Mouse (Mus musculus) MEL (cell line): ENCODE measurements around the gene Sycp2. TPM values are rescaled to one million over a fixed set of nuclear protein-coding genes. Genes with fewer than 3 reads are reported as not detected.
"Not testable (repeated sequence)": the region's sequence is repeated elsewhere in the genome, so short reads cannot be mapped to it uniquely, and the experiment has no call there.

ENCODE experiments used
- DNase-seq: peaks from one replicate; pipeline ENCODE4 v3.0.0; 2011; ENCODE audit warnings: low read depth, low spot score
- H3K27ac ChIP-seq: 2 replicates; pipeline ENCODE4 v1.5.1; 2012; ENCODE audit warnings: low read depth, mild to moderate bottlenecking, control low read depth, low read length, moderate library complexity; ENCODE audit not compliant: control insufficient read depth
- H3K27me3 ChIP-seq, 2 experiments: fragments of 150-350 bp in 1 of 2; sonication (generic) in 1 of 2; 2 replicates each; pipeline ENCODE4 v1.6.1; 2012; ENCODE audit warnings: low read length in 2 of 2, mild to moderate bottlenecking in 2 of 2, improper control_type of control experiment in 1 of 2, moderate library complexity in 1 of 2; ENCODE audit not compliant: insufficient read depth in 2 of 2, control insufficient read depth in 1 of 2
- H3K36me3 ChIP-seq, 2 experiments: 2 replicates each; pipeline ENCODE4 v1.6.1; 2012 to 2014; ENCODE audit warnings: low read length in 2 of 2, improper control_type of control experiment in 1 of 2, inconsistent platforms in 1 of 2, mild to moderate bottlenecking in 1 of 2; ENCODE audit not compliant: insufficient read depth in 2 of 2, control insufficient read depth in 1 of 2
- H3K4me1 ChIP-seq, 2 experiments: fragments of 150-350 bp in 1 of 2; sonication (generic) in 1 of 2; 2 replicates each; pipeline ENCODE4 v1.6.1; 2012; ENCODE audit warnings: low read length in 2 of 2, improper control_type of control experiment in 1 of 2, mild to moderate bottlenecking in 1 of 2; ENCODE audit not compliant: insufficient read depth in 2 of 2, control insufficient read depth in 1 of 2
- H3K4me3 ChIP-seq, 2 experiments: fragments of 150-350 bp in 1 of 2; sonication (generic) in 1 of 2; 2 replicates each; pipeline ENCODE4 v1.5.1; 2012; ENCODE audit warnings: low read depth in 2 of 2, low read length in 2 of 2, mild to moderate bottlenecking in 2 of 2, moderate library complexity in 2 of 2, control low read depth in 1 of 2, improper control_type of control experiment in 1 of 2; ENCODE audit not compliant: control insufficient read depth in 1 of 2, insufficient read depth in 1 of 2
- H3K79me2 ChIP-seq: 2 replicates; pipeline ENCODE4 v1.6.1; 2012; ENCODE audit warnings: mild to moderate bottlenecking, low read length, moderate library complexity; ENCODE audit not compliant: control insufficient read depth, poor library complexity, insufficient read depth
- H3K9ac ChIP-seq: 2 replicates; pipeline ENCODE4 v1.6.1; 2012; ENCODE audit warnings: low read depth, mild to moderate bottlenecking, control low read depth, low read length, moderate library complexity; ENCODE audit not compliant: control insufficient read depth, poor library complexity, severe bottlenecking
- H3K9me3 ChIP-seq: fragments of 150-350 bp; sonication (generic); replicated peaks from 2 replicates; pipeline ENCODE4 v1.6.1; 2012; ENCODE audit warnings: mild to moderate bottlenecking, low read length, improper control_type of control experiment, moderate library complexity; ENCODE audit not compliant: insufficient read depth
- CHD2 ChIP-seq: IDR thresholded peaks from 2 replicates; pipeline ENCODE4 v1.6.1; 2011; ENCODE audit warnings: low read length, improper control_type of control experiment
- CTCF ChIP-seq, 3 experiments: IDR thresholded peaks in 2 of 3; conservative IDR thresholded peaks in 1 of 3; 2 replicates each; pipeline ENCODE4 v1.5.1; 2011 to 2012; ENCODE audit warnings: low read length in 3 of 3, low read depth in 2 of 3, mild to moderate bottlenecking in 2 of 3, improper control_type of control experiment in 1 of 3, inconsistent platforms in 1 of 3, mixed read lengths in 1 of 3, moderate library complexity in 1 of 3; ENCODE audit not compliant: control insufficient read depth in 1 of 3, insufficient read depth in 1 of 3, poor library complexity in 1 of 3, severe bottlenecking in 1 of 3
- E2F4 ChIP-seq: IDR thresholded peaks from 2 replicates; pipeline ENCODE4 v1.6.1; 2011; ENCODE audit warnings: low read depth, low read length, improper control_type of control experiment, borderline replicate concordance
- EP300 ChIP-seq, 2 experiments: IDR thresholded peaks; 2 replicates each; pipeline ENCODE4 v1.6.1; 2011; ENCODE audit warnings: improper control_type of control experiment in 2 of 2, low read length in 2 of 2, low read depth in 1 of 2, mild to moderate bottlenecking in 1 of 2
- ETS1 ChIP-seq: IDR thresholded peaks from 2 replicates; pipeline ENCODE4 v1.6.1; 2012; ENCODE audit warnings: low read depth, mild to moderate bottlenecking, inconsistent platforms, low read length, improper control_type of control experiment, moderate library complexity
- KAT2A ChIP-seq: conservative IDR thresholded peaks from 2 replicates; pipeline ENCODE4 v1.6.1; 2012; ENCODE audit warnings: low read depth, low read length, improper control_type of control experiment, inconsistent platforms
- MAFK ChIP-seq: IDR thresholded peaks from 2 replicates; pipeline ENCODE4 v1.6.1; 2011; ENCODE audit warnings: low read depth, mild to moderate bottlenecking, low read length, improper control_type of control experiment, borderline replicate concordance
- MAZ ChIP-seq: IDR thresholded peaks from 2 replicates; pipeline ENCODE4 v1.6.1; 2012; ENCODE audit warnings: low read depth, mild to moderate bottlenecking, inconsistent platforms, low read length, improper control_type of control experiment
- MXI1 ChIP-seq: IDR thresholded peaks from 2 replicates; pipeline ENCODE4 v1.6.1; 2011; ENCODE audit warnings: mild to moderate bottlenecking, low read depth, low read length, improper control_type of control experiment
- NELFE ChIP-seq: IDR thresholded peaks from 2 replicates; pipeline ENCODE4 v1.6.1; 2011; ENCODE audit warnings: low read depth, low read length, improper control_type of control experiment
- NRF1 ChIP-seq: IDR thresholded peaks from 2 replicates; pipeline ENCODE4 v1.6.1; 2014; ENCODE audit warnings: low read depth, mild to moderate bottlenecking, inconsistent platforms, low read length, improper control_type of control experiment, moderate library complexity; ENCODE audit not compliant: poor library complexity, insufficient read depth, severe bottlenecking
- POLR2A ChIP-seq, 2 experiments: IDR thresholded peaks; 2 replicates each; pipeline ENCODE4 v1.6.1; 2011 to 2012; ENCODE audit warnings: low read length in 2 of 2, mild to moderate bottlenecking in 2 of 2, control low read depth in 1 of 2, improper control_type of control experiment in 1 of 2, low read depth in 1 of 2, moderate library complexity in 1 of 2; ENCODE audit not compliant: control insufficient read depth in 1 of 2, insufficient read depth in 1 of 2, poor library complexity in 1 of 2
- POLR2AphosphoS5 ChIP-seq: IDR thresholded peaks from 2 replicates; pipeline ENCODE4 v1.6.1; 2012; ENCODE audit warnings: low read depth, borderline replicate concordance, mild to moderate bottlenecking, inconsistent platforms, low read length, moderate library complexity, mixed read lengths
- RAD21 ChIP-seq: IDR thresholded peaks from 2 replicates; pipeline ENCODE4 v1.6.1; 2011; ENCODE audit warnings: mild to moderate bottlenecking, low read depth, low read length, improper control_type of control experiment
- RCOR1 ChIP-seq: IDR thresholded peaks from 2 replicates; pipeline ENCODE4 v1.6.1; 2012; ENCODE audit warnings: low read depth, mild to moderate bottlenecking, inconsistent platforms, low read length, improper control_type of control experiment
- SMC3 ChIP-seq: IDR thresholded peaks from 2 replicates; pipeline ENCODE4 v1.6.1; 2011; ENCODE audit warnings: low read depth, low read length, improper control_type of control experiment
- TBP ChIP-seq: IDR thresholded peaks from 2 replicates; pipeline ENCODE4 v1.8.0; 2011; ENCODE audit warnings: low read depth, low read length, improper control_type of control experiment
- UBTF ChIP-seq: IDR thresholded peaks from 2 replicates; pipeline ENCODE4 v1.6.1; 2012; ENCODE audit warnings: low read depth, mild to moderate bottlenecking, inconsistent platforms, low read length, improper control_type of control experiment, moderate library complexity, borderline replicate concordance; ENCODE audit not compliant: insufficient read depth
- USF1 ChIP-seq: IDR thresholded peaks from 2 replicates; pipeline ENCODE4 v1.6.1; 2014; ENCODE audit warnings: low read depth, mild to moderate bottlenecking, inconsistent platforms, low read length, improper control_type of control experiment, moderate library complexity
- USF2 ChIP-seq, 2 experiments: IDR thresholded peaks; 2 replicates each; pipeline ENCODE4 v1.6.1; 2011 to 2012; ENCODE audit warnings: improper control_type of control experiment in 2 of 2, low read length in 2 of 2, borderline replicate concordance in 1 of 2, inconsistent platforms in 1 of 2, low read depth in 1 of 2, mild to moderate bottlenecking in 1 of 2; ENCODE audit not compliant: insufficient read depth in 1 of 2
- ZC3H11A ChIP-seq: IDR thresholded peaks from 2 replicates; pipeline ENCODE4 v1.6.1; 2012; ENCODE audit warnings: low read depth, mild to moderate bottlenecking, inconsistent platforms, low read length, improper control_type of control experiment
- polyA plus RNA-seq, 2 experiments: library from polyadenylated mRNA; stranded (reverse) in 1 of 2; unstranded in 1 of 2; fragments of >175 nt in 1 of 2; fragments of >200 nt in 1 of 2; gene quantifications; 2 replicates each; pipeline versions ENCODE4 v1.2.1 to v1.2.4; 2012; ENCODE audit warnings: low replicate concordance in 2 of 2, low read depth in 1 of 2; ENCODE audit not compliant: insufficient read length in 2 of 2, insufficient read depth in 1 of 2, missing spikeins in 1 of 2
- total RNA-seq: library from RNA; depleted of rRNA; stranded (reverse); fragments of 300-350 nt; gene quantifications from 2 replicates; pipeline ENCODE4 v1.2.3, GENCODE M21; 2012

Sycp2 gene
- total and polyA plus RNA-seq, 3 experiments: not detected

DNA sequence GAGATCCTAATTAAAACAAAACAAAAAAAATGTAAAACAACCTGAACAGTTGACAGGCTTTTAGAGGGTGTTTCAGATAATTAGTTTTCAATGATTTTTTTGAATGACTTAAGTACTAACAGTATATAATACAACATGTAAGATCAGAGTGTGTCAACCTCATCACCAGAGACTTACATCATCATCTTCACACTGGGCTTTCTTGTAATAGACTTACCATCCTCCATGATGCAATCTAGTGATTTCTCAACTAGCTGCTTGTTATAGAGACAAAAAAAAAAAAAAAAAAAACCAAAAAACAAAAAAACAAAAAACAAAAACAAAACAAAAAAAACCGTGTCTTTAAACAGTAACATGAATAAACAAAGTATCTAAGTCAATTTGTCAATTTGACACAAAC is 1.5 kb upstream of the Sycp2 start:
- H3K79me2 ChIP-seq: no peaks in the 10 kb centered on the region
- no peak for DNase-seq
- H3K27me3 ChIP-seq: no peaks in the 10 kb centered on the region
- H3K27ac ChIP-seq: no peak overlapping the region
- H3K4me3 ChIP-seq: no peak overlapping the region
- no peaks in the 10 kb centered on the region for H3K36me3 ChIP-seq
- no peak overlapping the region for H3K9ac ChIP-seq
- H3K4me1 ChIP-seq: no peaks in the 10 kb centered on the region
- no peaks in the 10 kb centered on the region for H3K9me3 ChIP-seq
- TF ChIP-seq RCOR1: no peak
- no peak for TF ChIP-seq CTCF (IDR thresholded peaks at IDR 0.05 in 2 of 3, conservative IDR thresholded peaks at IDR 0.05 in 1 of 3; ENCODE audit: control insufficient read depth in 1 of 3, insufficient read depth in 1 of 3, low read depth in 2 of 3, low read length in 3 of 3, poor library complexity in 1 of 3, severe bottlenecking in 1 of 3)
- TF ChIP-seq EP300 (IDR thresholded peaks at IDR 0.05; ENCODE audit: low read depth in 1 of 2, low read length in 2 of 2): no peak
- no peak for TF ChIP-seq TBP
- no peak for TF ChIP-seq E2F4
- TF ChIP-seq, all 39 proteins: peak for 0

DNA sequence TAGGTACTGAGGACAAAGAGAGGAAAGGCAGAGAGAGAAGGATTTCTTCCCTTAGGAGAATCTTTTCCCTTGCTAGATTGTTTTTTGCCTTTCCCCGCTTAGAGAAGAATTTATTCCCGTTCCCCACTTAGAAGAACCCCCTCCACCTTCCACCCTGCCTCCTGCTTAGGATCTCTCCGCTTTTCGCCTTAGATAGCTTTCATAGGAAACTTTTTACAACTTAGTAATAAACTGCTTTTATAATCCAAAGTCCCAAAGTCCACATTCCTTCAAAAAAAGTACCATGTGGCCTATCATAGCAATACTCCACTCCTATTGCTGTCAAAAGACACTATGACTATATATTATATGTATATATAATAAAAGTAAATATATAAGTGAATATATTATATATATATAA is 64.9 kb downstream of the Sycp2 start:
- TF ChIP-seq RCOR1: no peak
- no peak for TF ChIP-seq POLR2A (IDR thresholded peaks at IDR 0.05; ENCODE audit: control insufficient read depth in 1 of 2, insufficient read depth in 1 of 2, low read depth in 1 of 2, low read length in 2 of 2, poor library complexity in 1 of 2)
- TF ChIP-seq USF2 (IDR thresholded peaks at IDR 0.05; ENCODE audit: borderline replicate concordance in 1 of 2, insufficient read depth in 1 of 2, low read depth in 1 of 2, low read length in 2 of 2): no peak
- TF ChIP-seq MXI1: no peak
- no peak for TF ChIP-seq UBTF
- TF ChIP-seq NRF1: no peak
- TF ChIP-seq MAFK: no peak
- no peak for TF ChIP-seq POLR2AphosphoS5
- TF ChIP-seq CHD2: no peak
- TF ChIP-seq SMC3: no peak
- TF ChIP-seq USF1: no peak
- no peak for TF ChIP-seq ZC3H11A
- TF ChIP-seq MAZ: no peak
- no peak for TF ChIP-seq KAT2A
- no peak for TF ChIP-seq CTCF (IDR thresholded peaks at IDR 0.05 in 2 of 3, conservative IDR thresholded peaks at IDR 0.05 in 1 of 3; ENCODE audit: control insufficient read depth in 1 of 3, insufficient read depth in 1 of 3, low read depth in 2 of 3, low read length in 3 of 3, poor library complexity in 1 of 3, severe bottlenecking in 1 of 3)
- TF ChIP-seq NELFE: no peak
- no peak for TF ChIP-seq ETS1
- TF ChIP-seq RAD21: no peak
- TF ChIP-seq, all 39 proteins: peak for 0
- Histone ChIP-seq H3K27ac (no peak overlapping the region), H3K4me1 (no peaks in the 10 kb centered on the region), H3K79me2 (no peaks in the 10 kb centered on the region), H3K4me3 (no peak overlapping the region), H3K27me3 (no peaks in the 10 kb centered on the region), H3K36me3 (no peaks in the 10 kb centered on the region), H3K9ac (no peak overlapping the region), H3K9me3 (no peaks in the 10 kb centered on the region)
- no peak for DNase-seq

GRCm38 (mm10) chr2:178342105-178342504 is 65.4 kb downstream of the Sycp2 start:
- not testable (repeated sequence) for H3K9ac ChIP-seq, H3K4me1 ChIP-seq

More at GRCm38 (mm10) chr2:178342105-178342504, 65.4 kb downstream of the Sycp2 start:
- not testable (repeated sequence) for H3K36me3 ChIP-seq, H3K27ac ChIP-seq, H3K4me3 ChIP-seq, DNase-seq, H3K9me3 ChIP-seq, H3K79me2 ChIP-seq, H3K27me3 ChIP-seq
